Mouse (Mus musculus) stomach, embryonic 15.5 days (tissue): ENCODE measurements around the gene Dctn1. TPM values are rescaled to one million over a fixed set of nuclear protein-coding genes. Genes with fewer than 3 reads are reported as not detected.

Experiments
- ATAC-seq: fragments of 200-750 bp; cut with Nextera tagmentation; 2 replicates; pipeline ENCODE4 v1.8.0; 2017; ENCODE audit warnings: low read depth, moderate number of reproducible peaks, moderate TSS enrichment; ENCODE audit not compliant: insufficient read depth, low FRiP score
- H3K27ac ChIP-seq: fragments of 300-500 bp; sonication (generic); 2 replicates; pipeline ENCODE4 v1.5.1; 2015; ENCODE audit warnings: mild to moderate bottlenecking, inconsistent platforms
- H3K27me3 ChIP-seq: fragments of 300-500 bp; sonication (generic); replicated peaks from 2 replicates; pipeline ENCODE4 v1.6.1; 2015; ENCODE audit warnings: inconsistent platforms
- H3K36me3 ChIP-seq: fragments of 300-500 bp; sonication (generic); 2 replicates; pipeline ENCODE4 v1.6.1; 2015; ENCODE audit warnings: inconsistent platforms
- H3K4me1 ChIP-seq: fragments of 300-500 bp; sonication (generic); 2 replicates; pipeline ENCODE4 v1.6.1; 2015; ENCODE audit warnings: inconsistent platforms
- H3K4me2 ChIP-seq: fragments of 300-500 bp; sonication (generic); 2 replicates; pipeline ENCODE4 v1.6.1; 2015; ENCODE audit warnings: mild to moderate bottlenecking, inconsistent platforms
- H3K4me3 ChIP-seq: fragments of 300-500 bp; sonication (generic); replicated peaks from 2 replicates; pipeline ENCODE4 v1.5.1; 2015; ENCODE audit warnings: inconsistent platforms
- H3K9ac ChIP-seq: fragments of 300-500 bp; sonication (generic); 2 replicates; pipeline ENCODE4 v1.6.1; 2015; ENCODE audit warnings: inconsistent platforms
- H3K9me3 ChIP-seq: fragments of 300-500 bp; sonication (generic); 2 replicates; pipeline ENCODE4 v1.6.1; 2016; ENCODE audit warnings: inconsistent platforms
- WGBS: fragments of 180-500 bp; shearing (Covaris S2); methylation state at CpG from one replicate; pipeline ENCODE4 v1.1.7; 2015; 5-methylcytosine and 5-hydroxymethylcytosine counted together
- polyA plus RNA-seq: library from polyadenylated mRNA; unstranded; fragments of >200 nt; fragmentation: Nextera tagmentation; extraction: Ambion mirVana; gene quantifications from 2 replicates; pipeline ENCODE4 v1.2.1, GENCODE M21; 2015

Gene Dctn1
- polyA plus RNA-seq, 1 experiment from 2014 or later: 86.1 TPM

DNA sequence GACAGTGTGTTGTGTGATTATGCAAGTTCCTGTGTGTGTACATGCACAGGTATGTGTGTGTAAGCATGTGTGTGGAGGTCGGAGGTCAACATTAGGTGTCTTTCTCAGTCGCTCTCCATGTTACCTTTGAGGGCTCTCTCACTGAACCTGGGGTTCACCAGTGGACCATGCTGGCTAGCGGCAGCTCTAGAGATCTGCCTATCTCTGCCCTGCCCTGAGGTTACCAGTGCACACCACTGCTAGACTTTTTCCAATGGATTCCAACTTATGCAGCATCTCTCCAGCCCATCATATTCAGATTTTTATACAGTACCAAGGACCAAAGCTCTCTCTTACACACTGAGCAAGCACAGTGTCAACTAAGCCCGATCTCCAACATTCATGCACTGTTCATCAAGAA lies 81.0 kb downstream of the Dctn1 start:
- Histone ChIP-seq H3K27ac (no peak overlapping the region), H3K4me2 (no peak overlapping the region), H3K4me1 (no peaks in the 10 kb centered on the region), H3K36me3 (no peaks in the 10 kb centered on the region), H3K9me3 (no peaks in the 10 kb centered on the region), H3K9ac (no peak overlapping the region), H3K27me3 (no peaks in the 10 kb centered on the region), H3K4me3 (no peak overlapping the region)
- no peak for ATAC-seq
- WGBS: 91% methylated on average over 4 of the region's 4 CpGs

- Histone ChIP-seq H3K9ac (no peak overlapping the region), H3K27ac (no peak overlapping the region), H3K9me3 (no peaks in the 10 kb centered on the region), H3K4me2 (no peak overlapping the region), H3K4me3 (no peak overlapping the region), H3K4me1 (no peaks in the 10 kb centered on the region), H3K36me3 (no peaks in the 10 kb centered on the region), H3K27me3 (no peaks in the 10 kb centered on the region)
- ATAC-seq: no peak
- WGBS: 89% methylated on average over 2 of the region's 2 CpGs
These were observed 81.4 kb downstream of the Dctn1 start for GRCm38 (mm10) chr6:83247153-83247552.

Other genes with a start within 250 kb of the Dctn1 start
- gene Sema4f, start 226.2 kb upstream of the Dctn1 start, polyA plus RNA-seq: 2.0 and 2.1 TPM in 2 replicates
- gene M1ap, start 219.0 kb upstream of the Dctn1 start, polyA plus RNA-seq: 0.84 and 1.2 TPM in 2 replicates
- gene Dok1, start 132.4 kb upstream of the Dctn1 start, polyA plus RNA-seq: 11.9 and 14.3 TPM in 2 replicates
- gene Loxl3, start 131.7 kb upstream of the Dctn1 start, polyA plus RNA-seq: 14.2 and 16.2 TPM in 2 replicates
- gene Aup1, start 111.4 kb upstream of the Dctn1 start, polyA plus RNA-seq: 211 and 212 TPM in 2 replicates
- gene Htra2, start 110.6 kb upstream of the Dctn1 start, polyA plus RNA-seq: 86.6 and 94.1 TPM in 2 replicates
- gene Dqx1, start 108.1 kb upstream of the Dctn1 start, polyA plus RNA-seq: 5.4 and 7.1 TPM in 2 replicates
- 7.5 and 9.3 TPM in 2 replicates for gene Tlx2, start 95.6 kb upstream of the Dctn1 start, polyA plus RNA-seq
- gene Pcgf1, start 88.1 kb upstream of the Dctn1 start, polyA plus RNA-seq: 29.6 and 34.6 TPM in 2 replicates
- 0.59 and 0.63 TPM in 2 replicates for gene Lbx2, start 79.6 kb upstream of the Dctn1 start, polyA plus RNA-seq
- 2.5 and 3.6 TPM in 2 replicates for gene Ccdc142, start 64.3 kb upstream of the Dctn1 start, polyA plus RNA-seq
- 2.7 and 2.8 TPM in 2 replicates for gene Gm42688, start 64.3 kb upstream of the Dctn1 start, polyA plus RNA-seq
- 122 and 136 TPM in 2 replicates for gene Mrpl53, start 56.9 kb upstream of the Dctn1 start, polyA plus RNA-seq
- 53.6 and 58.0 TPM in 2 replicates for gene Mogs, start 50.4 kb upstream of the Dctn1 start, polyA plus RNA-seq
- 91.5 and 101 TPM in 2 replicates for gene Wbp1, start 44.4 kb upstream of the Dctn1 start, polyA plus RNA-seq
- 11.3 and 11.4 TPM in 2 replicates for gene Ino80b, start 40.5 kb upstream of the Dctn1 start, polyA plus RNA-seq
- 31.3 and 31.9 TPM in 2 replicates for gene Rtkn, start 30.5 kb upstream of the Dctn1 start, polyA plus RNA-seq
- 3.6 and 5.1 TPM in 2 replicates for gene Wdr54, start 9.5 kb upstream of the Dctn1 start, polyA plus RNA-seq
- gene 1700003E16Rik, start 9.5 kb upstream of the Dctn1 start, polyA plus RNA-seq: 2.3 and 2.7 TPM in 2 replicates
- 0.26 and 0.40 TPM in 2 replicates for gene Slc4a5, start 53.9 kb downstream of the Dctn1 start, polyA plus RNA-seq
- 33.7 and 42.0 TPM in 2 replicates for gene Mthfd2, start 160.0 kb downstream of the Dctn1 start, polyA plus RNA-seq
- 63.5 and 64.5 TPM in 2 replicates for gene Mob1a, start 160.1 kb downstream of the Dctn1 start, polyA plus RNA-seq
- 149 and 164 TPM in 2 replicates for gene Bola3, start 183.2 kb downstream of the Dctn1 start, polyA plus RNA-seq